Mouse (Mus musculus): ENCODE results near the gene Aifm2. TPM values are rescaled to one million over a fixed set of nuclear protein-coding genes. Genes with fewer than 3 reads are reported as not detected.

Gene Aifm2
- polyA plus RNA-seq, 1 experiment from 2014 or later = 8.2 TPM

DNA sequence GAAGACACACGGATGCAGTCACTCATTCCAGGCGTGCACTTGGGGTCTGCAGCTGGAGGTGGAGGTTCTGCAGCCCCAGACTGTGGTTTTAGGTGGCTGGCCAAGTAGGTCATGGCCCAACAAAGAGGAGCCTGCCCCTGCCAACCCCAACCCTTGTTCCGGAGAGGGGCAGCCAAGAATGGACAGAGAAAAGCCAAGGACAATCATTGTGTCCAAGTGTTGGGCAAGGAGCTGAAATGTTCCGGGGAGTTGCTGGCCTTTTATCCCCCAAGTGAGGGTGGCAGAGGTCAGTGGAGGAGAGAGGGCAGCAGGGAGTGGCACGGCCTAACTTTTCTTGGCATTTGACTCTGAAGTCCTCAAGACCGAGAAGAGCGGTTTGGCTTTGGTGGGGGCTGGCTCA, 5.3 kb downstream of the Aifm2 start:
- DNase-seq (ENCODE audit: low spot score) = no peak
- H3K9ac ChIP-seq (replicated peaks; ENCODE audit: low read length) = no peak overlapping the region
- no peak overlapping the region for H3K4me2 ChIP-seq (ENCODE audit: low read depth, low read length)
- no peaks in the 10 kb centered on the region for H3K36me3 ChIP-seq (replicated peaks; ENCODE audit: control insufficient read depth, insufficient read depth, low read depth, low read length)
- no peak overlapping the region for H3K4me3 ChIP-seq (ENCODE audit: low read depth, low read length)
- H3K9me3 ChIP-seq (replicated peaks; ENCODE audit: control insufficient read depth, low read length) = no peaks in the 10 kb centered on the region
- no peak overlapping the region for H3K27ac ChIP-seq (replicated peaks; ENCODE audit: low read depth, low read length)
- no peak for ATAC-seq (replicated peaks; ENCODE audit: insufficient number of reproducible peaks, low FRiP score, low TSS enrichment, low read depth)
- WGBS = 89% methylated on average over 7 of the region's 7 CpGs
- H3K4me1 ChIP-seq (ENCODE audit: control insufficient read depth, insufficient read depth, low read length) = no peaks in the 10 kb centered on the region; the same call in 1 of the 2 replicates
- no peaks in the 10 kb centered on the region for H3K27me3 ChIP-seq (ENCODE audit: control insufficient read depth, insufficient read depth, low read length)

DNA sequence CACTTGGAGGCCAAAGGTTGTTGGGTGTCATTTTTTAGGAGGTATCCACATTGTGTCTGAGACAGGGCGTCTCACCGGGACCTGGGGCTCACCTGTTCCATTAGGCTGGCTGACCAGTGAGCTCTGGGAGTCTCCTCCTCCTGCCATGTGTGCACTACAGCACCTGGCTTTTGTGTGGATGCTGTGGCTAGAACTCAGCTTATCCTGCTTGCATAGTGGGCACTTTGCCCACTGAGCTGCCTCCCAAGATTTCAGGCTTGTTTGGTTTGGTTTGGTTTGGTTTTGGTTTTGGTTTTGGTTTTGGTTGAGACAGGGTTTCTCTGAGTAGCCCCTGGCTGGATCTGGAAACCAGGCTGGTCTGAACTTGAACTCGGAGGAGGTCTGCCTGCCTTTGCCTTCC, 7.2 kb downstream of the Aifm2 start:
- DNase-seq (ENCODE audit: low spot score) (no peak), ATAC-seq (replicated peaks; ENCODE audit: insufficient number of reproducible peaks, low FRiP score, low TSS enrichment, low read depth) (no peak)
- H3K9ac ChIP-seq (replicated peaks; ENCODE audit: low read length) = no peak overlapping the region
- H3K36me3 ChIP-seq (replicated peaks; ENCODE audit: control insufficient read depth, insufficient read depth, low read depth, low read length) = no peaks in the 10 kb centered on the region
- no peaks in the 10 kb centered on the region for H3K4me1 ChIP-seq (ENCODE audit: control insufficient read depth, insufficient read depth, low read length)
- H3K4me3 ChIP-seq (ENCODE audit: low read depth, low read length) = no peak overlapping the region
- no peak overlapping the region for H3K27ac ChIP-seq (replicated peaks; ENCODE audit: low read depth, low read length)
- WGBS = 80% methylated on average over 3 of the region's 3 CpGs
- no peaks in the 10 kb centered on the region for H3K9me3 ChIP-seq (replicated peaks; ENCODE audit: control insufficient read depth, low read length)
- no peaks in the 10 kb centered on the region for H3K27me3 ChIP-seq (ENCODE audit: control insufficient read depth, insufficient read depth, low read length)
- H3K4me2 ChIP-seq (ENCODE audit: low read depth, low read length) = no peak overlapping the region

DNA sequence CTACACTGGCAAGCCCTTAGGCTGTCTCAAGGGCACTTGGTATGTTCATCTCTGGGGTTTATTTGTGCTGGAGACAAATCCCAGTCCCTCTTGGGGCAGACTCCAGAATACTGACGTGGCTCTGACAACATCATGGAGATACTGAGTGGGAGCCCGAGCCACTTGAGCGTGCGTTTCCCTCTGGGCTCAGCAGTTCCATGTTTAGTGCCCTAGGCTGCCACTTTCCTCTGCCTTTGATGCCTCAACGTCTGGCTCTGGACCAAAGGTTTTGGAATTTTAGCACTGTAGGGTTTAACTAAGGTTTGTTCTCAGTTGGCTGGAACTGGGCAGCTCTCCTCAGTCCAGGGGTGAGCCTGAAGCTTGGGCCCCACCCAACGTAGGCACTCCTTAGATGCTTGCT, 8.2 kb downstream of the Aifm2 start:
- no peak for ATAC-seq (replicated peaks; ENCODE audit: insufficient number of reproducible peaks, low FRiP score, low TSS enrichment, low read depth)

GRCm38 (mm10) chr10:61729181-61729580, 14.1 kb downstream of the Aifm2 start:
- WGBS = 76% methylated on average over 11 of the region's 11 CpGs
- H3K4me1 ChIP-seq (ENCODE audit: control insufficient read depth, insufficient read depth, low read length) = no peaks in the 10 kb centered on the region

More for the DNA sequence above, 8.2 kb downstream of the Aifm2 start:
- H3K4me3 ChIP-seq (ENCODE audit: low read depth, low read length) = no peak overlapping the region
- H3K36me3 ChIP-seq (replicated peaks; ENCODE audit: control insufficient read depth, insufficient read depth, low read depth, low read length) = no peaks in the 10 kb centered on the region
- no peak overlapping the region for H3K27ac ChIP-seq (replicated peaks; ENCODE audit: low read depth, low read length)
- 76% methylated on average over 6 of the region's 6 CpGs for WGBS
- H3K27me3 ChIP-seq (ENCODE audit: control insufficient read depth, insufficient read depth, low read length) = no peaks in the 10 kb centered on the region
- H3K9ac ChIP-seq (replicated peaks; ENCODE audit: low read length) = no peak overlapping the region
- no peak for DNase-seq (ENCODE audit: low spot score)
- no peaks in the 10 kb centered on the region for H3K4me1 ChIP-seq (ENCODE audit: control insufficient read depth, insufficient read depth, low read length)
- H3K4me2 ChIP-seq (ENCODE audit: low read depth, low read length) = no peak overlapping the region
- no peaks in the 10 kb centered on the region for H3K9me3 ChIP-seq (replicated peaks; ENCODE audit: control insufficient read depth, low read length)

GRCm38 (mm10) chr10:61730171-61730570, 15.1 kb downstream of the Aifm2 start:
- ATAC-seq (replicated peaks; ENCODE audit: insufficient number of reproducible peaks, low FRiP score, low TSS enrichment, low read depth) (no peak), DNase-seq (ENCODE audit: low spot score) (no peak)
- no peaks in the 10 kb centered on the region for H3K36me3 ChIP-seq (replicated peaks; ENCODE audit: control insufficient read depth, insufficient read depth, low read depth, low read length)
- no peak overlapping the region for H3K4me3 ChIP-seq (ENCODE audit: low read depth, low read length)
- H3K9ac ChIP-seq (replicated peaks; ENCODE audit: low read length) = no peak overlapping the region
- no peak overlapping the region for H3K27ac ChIP-seq (replicated peaks; ENCODE audit: low read depth, low read length)
- H3K4me1 ChIP-seq (ENCODE audit: control insufficient read depth, insufficient read depth, low read length) = no peaks in the 10 kb centered on the region
- no peaks in the 10 kb centered on the region for H3K27me3 ChIP-seq (ENCODE audit: control insufficient read depth, insufficient read depth, low read length)
- 93% methylated on average over 6 of the region's 6 CpGs for WGBS
- no peak overlapping the region for H3K4me2 ChIP-seq (ENCODE audit: low read depth, low read length)
- H3K9me3 ChIP-seq (replicated peaks; ENCODE audit: control insufficient read depth, low read length) = no peaks in the 10 kb centered on the region

More at GRCm38 (mm10) chr10:61729181-61729580, 14.1 kb downstream of the Aifm2 start:
- no peak for ATAC-seq (replicated peaks; ENCODE audit: insufficient number of reproducible peaks, low FRiP score, low TSS enrichment, low read depth)
- no peak overlapping the region for H3K4me2 ChIP-seq (ENCODE audit: low read depth, low read length)
- no peaks in the 10 kb centered on the region for H3K27me3 ChIP-seq (ENCODE audit: control insufficient read depth, insufficient read depth, low read length)
- no peak overlapping the region for H3K9ac ChIP-seq (replicated peaks; ENCODE audit: low read length)
- no peak overlapping the region for H3K4me3 ChIP-seq (ENCODE audit: low read depth, low read length)
- no peaks in the 10 kb centered on the region for H3K9me3 ChIP-seq (replicated peaks; ENCODE audit: control insufficient read depth, low read length)
- H3K27ac ChIP-seq (replicated peaks; ENCODE audit: low read depth, low read length) = no peak overlapping the region
- no peak for DNase-seq (ENCODE audit: low spot score)
- H3K36me3 ChIP-seq (replicated peaks; ENCODE audit: control insufficient read depth, insufficient read depth, low read depth, low read length) = no peaks in the 10 kb centered on the region

- H3K4me2 ChIP-seq (ENCODE audit: low read depth, low read length) = no peak overlapping the region
- 46% methylated on average over 3 of the region's 3 CpGs for WGBS
- ATAC-seq (replicated peaks; ENCODE audit: insufficient number of reproducible peaks, low FRiP score, low TSS enrichment, low read depth) (no peak), DNase-seq (ENCODE audit: low spot score) (peak; percentile 67)
- H3K9me3 ChIP-seq (replicated peaks; ENCODE audit: control insufficient read depth, low read length) = no peaks in the 10 kb centered on the region
- H3K27me3 ChIP-seq (ENCODE audit: control insufficient read depth, insufficient read depth, low read length) = no peaks in the 10 kb centered on the region
- no peak overlapping the region for H3K4me3 ChIP-seq (ENCODE audit: low read depth, low read length)
- H3K27ac ChIP-seq (replicated peaks; ENCODE audit: low read depth, low read length) = no peak overlapping the region
- H3K9ac ChIP-seq (replicated peaks; ENCODE audit: low read length) = no peak overlapping the region
- H3K36me3 ChIP-seq (replicated peaks; ENCODE audit: control insufficient read depth, insufficient read depth, low read depth, low read length) = peaks cover 6% of the 10 kb centered on the region
- H3K4me1 ChIP-seq (ENCODE audit: control insufficient read depth, insufficient read depth, low read length) = no peaks in the 10 kb centered on the region
These were observed 19.3 kb downstream of the Aifm2 start for GRCm38 (mm10) chr10:61734377-61734776.

DNA sequence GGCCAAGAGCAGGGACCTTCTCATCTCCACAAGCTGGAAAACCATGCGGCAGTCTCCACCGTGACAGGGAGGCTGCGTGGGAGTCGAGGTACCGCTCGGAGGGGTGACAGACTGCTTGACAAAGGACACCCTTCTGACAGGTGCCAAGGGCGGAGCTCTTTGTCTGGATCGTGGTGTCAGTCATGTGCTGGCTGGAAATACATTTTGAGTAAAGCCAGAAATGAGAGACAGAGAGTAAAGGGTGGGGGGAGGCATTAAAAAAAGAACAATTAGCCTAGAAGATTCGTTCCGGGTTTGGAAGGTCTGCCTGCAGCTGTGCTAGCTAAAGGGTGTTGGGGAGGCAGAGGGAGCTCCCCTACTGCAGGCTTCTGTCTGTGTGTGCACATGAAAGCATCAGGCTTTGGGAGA, 21.6 kb downstream of the Aifm2 start:
- Histone ChIP-seq H3K27me3 (ENCODE audit: control insufficient read depth, insufficient read depth, low read length) (no peaks in the 10 kb centered on the region), H3K4me1 (ENCODE audit: control insufficient read depth, insufficient read depth, low read length) (no peaks in the 10 kb centered on the region), H3K9me3 (replicated peaks; ENCODE audit: control insufficient read depth, low read length) (no peaks in the 10 kb centered on the region), H3K4me2 (ENCODE audit: low read depth, low read length) (no peak overlapping the region), H3K36me3 (replicated peaks; ENCODE audit: control insufficient read depth, insufficient read depth, low read depth, low read length) (peaks cover 6% of the 10 kb centered on the region), H3K9ac (replicated peaks; ENCODE audit: low read length) (no peak overlapping the region), H3K4me3 (ENCODE audit: low read depth, low read length) (no peak overlapping the region), H3K27ac (replicated peaks; ENCODE audit: low read depth, low read length) (no peak overlapping the region)
- WGBS = 77% methylated on average over 10 of the region's 10 CpGs
- ATAC-seq (replicated peaks; ENCODE audit: insufficient number of reproducible peaks, low FRiP score, low TSS enrichment, low read depth) (no peak), DNase-seq (ENCODE audit: low spot score) (no peak)

DNA sequence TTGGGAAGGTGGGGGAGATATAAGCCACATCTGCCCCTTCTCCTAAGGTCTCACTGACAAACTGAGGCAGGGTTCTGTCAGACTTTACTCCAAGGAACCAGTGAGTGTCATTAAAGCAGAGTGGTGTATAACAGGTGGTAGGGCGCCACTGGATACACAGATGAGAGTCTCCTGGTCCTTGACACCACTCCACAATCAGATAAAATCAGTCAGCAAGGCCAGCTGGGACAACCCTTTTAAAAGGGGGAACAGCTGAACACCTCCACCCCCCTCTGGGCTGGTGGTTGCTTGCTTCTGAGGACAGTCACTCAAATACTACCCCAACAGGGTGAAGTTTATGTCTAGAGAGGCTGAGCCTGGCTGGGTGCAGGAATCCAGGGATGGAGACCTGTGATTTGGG, 22.5 kb downstream of the Aifm2 start:
- no peak overlapping the region for H3K27ac ChIP-seq (replicated peaks; ENCODE audit: low read depth, low read length)
- H3K9me3 ChIP-seq (replicated peaks; ENCODE audit: control insufficient read depth, low read length) = no peaks in the 10 kb centered on the region
- ATAC-seq (replicated peaks; ENCODE audit: insufficient number of reproducible peaks, low FRiP score, low TSS enrichment, low read depth) = no peak
- 80% methylated on average over 1 of the region's 1 CpGs for WGBS
- peaks cover 10% of the 10 kb centered on the region for H3K36me3 ChIP-seq (replicated peaks; ENCODE audit: control insufficient read depth, insufficient read depth, low read depth, low read length)
- H3K4me2 ChIP-seq (ENCODE audit: low read depth, low read length) = no peak overlapping the region
- DNase-seq (ENCODE audit: low spot score) = no peak
- no peak overlapping the region for H3K4me3 ChIP-seq (ENCODE audit: low read depth, low read length)
- H3K9ac ChIP-seq (replicated peaks; ENCODE audit: low read length) = no peak overlapping the region
- H3K4me1 ChIP-seq (ENCODE audit: control insufficient read depth, insufficient read depth, low read length) = no peaks in the 10 kb centered on the region
- H3K27me3 ChIP-seq (ENCODE audit: control insufficient read depth, insufficient read depth, low read length) = no peaks in the 10 kb centered on the region

Data from embryonic facial prominence, embryonic 11.5 days (tissue).